Mouse (Mus musculus): Measurements from ENCODE around the gene Gm14391.
"Not testable (repeated sequence)": the region's sequence is repeated elsewhere in the genome, so short reads cannot be mapped to it uniquely, and the experiment has no call there.

Gm14391 gene
- long read RNA-seq, experiment 1, partial matches to known transcripts = 0 of 3 reads
- long read RNA-seq, experiment 1, other reads (novel, unspliced or antisense) = 0 of 3 reads
- long read RNA-seq, experiment 2, partial matches to known transcripts = 0 of 5 reads
- long read RNA-seq, experiment 2, other reads (novel, unspliced or antisense) = 3 of 5 reads

- intact Hi-C loops (cut with DNase I) = not testable (repeated sequence)
These were observed at the start of gene Gm14391 for GRCm38 (mm10) chr2:175206732-175207131. Gene Gm14391 (minus strand): TSS chr2:175206917.

GRCm38 (mm10) chr2:175179008-175179407 is 27.7 kb downstream of the Gm14391 start:
- intact Hi-C loops (cut with DNase I) = not testable (repeated sequence)

GRCm38 (mm10) chr2:175176312-175176711 is 30.4 kb downstream of the Gm14391 start:
- intact Hi-C loops (cut with DNase I) = no loop called here

- intact Hi-C loops (cut with DNase I) = not testable (repeated sequence)
These were observed 31.1 kb downstream of the Gm14391 start, which contains the start of gene Gm14443 for GRCm38 (mm10) chr2:175175401-175176180. Gene Gm14443 (minus strand): TSS chr2:175175871.

- intact Hi-C loops (cut with DNase I) = not testable (repeated sequence)
These were observed 32.7 kb downstream of the Gm14391 start for GRCm38 (mm10) chr2:175174058-175174457.

- intact Hi-C loops (cut with DNase I) = not testable (repeated sequence)
These were observed 33.7 kb downstream of the Gm14391 start for GRCm38 (mm10) chr2:175172906-175173595.

GRCm38 (mm10) chr2:175172123-175172522 is 34.6 kb downstream of the Gm14391 start:
- intact Hi-C loops (cut with DNase I) = no loop called here

- intact Hi-C loops (cut with DNase I) = not testable (repeated sequence)
These were observed 39.8 kb downstream of the Gm14391 start for GRCm38 (mm10) chr2:175166870-175167269.

- intact Hi-C loops (cut with DNase I) = not testable (repeated sequence)
These were observed 41.6 kb downstream of the Gm14391 start for GRCm38 (mm10) chr2:175165110-175165509.

- intact Hi-C loops (cut with DNase I) = not testable (repeated sequence)
These were observed 45.3 kb downstream of the Gm14391 start for GRCm38 (mm10) chr2:175161438-175161837.

- intact Hi-C loops (cut with DNase I) = no loop called here
These were observed 48.1 kb downstream of the Gm14391 start for GRCm38 (mm10) chr2:175158642-175159041.

GRCm38 (mm10) chr2:175156696-175157095 is 50.0 kb downstream of the Gm14391 start:
- intact Hi-C loops (cut with DNase I) = no loop called here

GRCm38 (mm10) chr2:175141993-175142295 is 64.8 kb downstream of the Gm14391 start, which contains the start of gene Gm14399:
Gene Gm14399 (minus strand): TSS chr2:175142012.
- intact Hi-C loops (cut with DNase I) = not testable (repeated sequence)

- intact Hi-C loops (cut with DNase I) = not testable (repeated sequence)
These were observed 65.4 kb downstream of the Gm14391 start for GRCm38 (mm10) chr2:175141118-175141992.
